Mouse (Mus musculus): ENCODE measurements around the gene Il5.

GRCm38 (mm10) chr11:53734970-53735681 lies 14.5 kb downstream of the Il5 start:
- TF ChIP-seq POLR2A (IDR thresholded peaks at IDR 0.05; ENCODE audit: control insufficient read depth, low read depth, low read length) (no peak), CTCF (IDR thresholded peaks at IDR 0.05; ENCODE audit: control insufficient read depth, insufficient read depth, insufficient replicate concordance, low read depth, low read length) (no peak)

Data from testis, adult 2 months (tissue).